Mouse (Mus musculus): Measurements from ENCODE around the gene Olfr263. TPM values are rescaled to one million over a fixed set of nuclear protein-coding genes. Genes with fewer than 3 reads are reported as not detected.

Gene Olfr263
- polyA plus RNA-seq, 1 experiment from 2014 or later = not detected

DNA sequence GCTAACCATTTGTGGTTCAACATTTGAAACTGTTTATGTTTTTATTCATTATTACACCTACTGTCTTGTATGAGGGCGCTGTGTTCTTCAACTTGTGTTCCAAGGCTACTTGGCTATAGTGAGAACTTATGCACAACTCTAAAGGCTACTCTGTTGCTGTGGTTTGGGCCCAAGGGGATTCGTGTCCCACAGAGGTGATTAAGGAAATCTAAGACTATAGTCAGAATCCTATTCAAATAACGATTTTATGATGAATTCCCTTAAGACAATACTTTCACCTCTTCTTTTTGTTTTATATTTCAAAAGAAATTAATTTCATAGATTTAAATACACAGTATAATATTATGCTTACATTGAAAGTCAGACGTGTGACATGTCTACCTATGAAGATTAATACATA is 16.3 kb downstream of the Olfr263 start, which contains the start of gene Olfr1368:
Gene Olfr1368, minus strand, starts transcription at position 101 of the 400 bp plus-strand sequence.
- no peak within 1 kb of the TSS for H3K4me2 ChIP-seq (ENCODE audit: low read depth, low read length)
- no peak within 1 kb of the TSS for H3K9ac ChIP-seq (replicated peaks)
- H3K9me3 ChIP-seq (ENCODE audit: low read length) = no peaks in the 10 kb centered on the region
- ATAC-seq (no peak), DNase-seq (no peak)
- 62% methylated on average over 4 of the region's 4 CpGs for WGBS (ENCODE audit: insufficient replicate concordance)
- no peak within 1 kb of the TSS for H3K27ac ChIP-seq (ENCODE audit: low read depth)
- H3K4me3 ChIP-seq (ENCODE audit: low read depth, low read length) = no peak within 1 kb of the TSS
- H3K36me3 ChIP-seq (replicated peaks; ENCODE audit: insufficient read depth, low read length) = no peaks in the 10 kb centered on the region
- no peaks in the 10 kb centered on the region for H3K4me1 ChIP-seq (ENCODE audit: insufficient read depth)
- TF ChIP-seq EP300 (IDR thresholded peaks at IDR 0.05; ENCODE audit: low read depth) (no peak), CTCF (IDR thresholded peaks at IDR 0.05; ENCODE audit: low read depth) (no peak)
- no peaks in the 10 kb centered on the region for H3K27me3 ChIP-seq (ENCODE audit: insufficient read depth, low read length)

DNA sequence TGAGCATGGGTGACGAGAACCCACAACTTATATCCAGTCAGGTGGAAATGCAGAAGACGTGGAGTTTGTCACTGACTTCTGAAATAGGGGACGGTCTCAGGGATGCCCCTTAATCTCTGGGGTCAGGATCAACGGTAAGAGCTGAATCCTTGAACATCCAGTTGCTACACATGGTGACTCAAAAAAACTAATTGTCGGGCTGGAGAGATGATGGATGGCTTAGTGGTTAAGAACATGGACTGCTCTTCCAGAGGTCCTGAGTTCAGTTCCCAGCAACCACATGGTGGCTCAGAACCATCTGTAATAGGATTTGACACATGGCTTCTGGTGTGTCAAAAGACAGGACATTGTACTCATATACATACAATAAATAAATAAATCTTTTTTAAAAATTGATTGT is 26.4 kb downstream of the Olfr263 start:
- 69% methylated on average over 5 of the region's 5 CpGs for WGBS (ENCODE audit: insufficient replicate concordance)
- TF ChIP-seq CTCF (IDR thresholded peaks at IDR 0.05; ENCODE audit: low read depth) (no peak), EP300 (IDR thresholded peaks at IDR 0.05; ENCODE audit: low read depth) (no peak)

DNA sequence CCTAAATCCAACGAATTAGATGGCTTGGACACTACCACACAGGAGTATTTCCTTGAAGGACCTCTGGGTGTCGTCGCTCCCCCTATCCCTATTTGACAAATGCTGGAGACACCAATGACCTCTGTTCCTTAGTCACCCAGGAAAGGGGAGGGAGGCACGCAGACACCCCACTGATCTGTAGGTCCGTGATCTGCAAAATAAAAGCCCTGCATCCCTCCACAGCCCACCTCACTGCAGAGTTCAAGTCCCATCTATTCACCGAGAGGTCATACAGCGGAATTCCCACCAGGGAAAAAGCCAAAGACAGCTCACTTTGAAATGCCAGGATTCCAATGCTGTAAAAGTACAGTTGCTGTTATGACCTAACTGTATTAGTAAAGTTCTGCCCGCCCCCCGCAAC is 28.6 kb downstream of the Olfr263 start:
- TF ChIP-seq EP300 (IDR thresholded peaks at IDR 0.05; ENCODE audit: low read depth) (no peak), CTCF (IDR thresholded peaks at IDR 0.05; ENCODE audit: low read depth) (no peak)
- peaks cover 9% of the 10 kb centered on the region for H3K27me3 ChIP-seq (ENCODE audit: insufficient read depth, low read length)
- no peaks in the 10 kb centered on the region for H3K9me3 ChIP-seq (ENCODE audit: low read length)
- H3K4me2 ChIP-seq (ENCODE audit: low read depth, low read length) = no peak overlapping the region
- DNase-seq = no peak
- H3K4me3 ChIP-seq (ENCODE audit: low read depth, low read length) = no peak overlapping the region
- H3K9ac ChIP-seq (replicated peaks) = no peak overlapping the region
- ATAC-seq = no peak
- H3K36me3 ChIP-seq (replicated peaks; ENCODE audit: insufficient read depth, low read length) = no peaks in the 10 kb centered on the region
- H3K4me1 ChIP-seq (ENCODE audit: insufficient read depth) = peaks cover 10% of the 10 kb centered on the region
- no peak overlapping the region for H3K27ac ChIP-seq (ENCODE audit: low read depth)
- 11% methylated on average over 9 of the region's 9 CpGs for WGBS (ENCODE audit: insufficient replicate concordance)

More for the DNA sequence above, 26.4 kb downstream of the Olfr263 start:
- Histone ChIP-seq H3K9ac (replicated peaks) (no peak overlapping the region), H3K9me3 (ENCODE audit: low read length) (no peaks in the 10 kb centered on the region), H3K36me3 (replicated peaks; ENCODE audit: insufficient read depth, low read length) (no peaks in the 10 kb centered on the region), H3K4me3 (ENCODE audit: low read depth, low read length) (no peak overlapping the region), H3K27me3 (ENCODE audit: insufficient read depth, low read length) (peaks cover 9% of the 10 kb centered on the region), H3K27ac (ENCODE audit: low read depth) (no peak overlapping the region), H3K4me1 (ENCODE audit: insufficient read depth) (peaks cover 10% of the 10 kb centered on the region), H3K4me2 (ENCODE audit: low read depth, low read length) (no peak overlapping the region)
- no peak for ATAC-seq
- no peak for DNase-seq

DNA sequence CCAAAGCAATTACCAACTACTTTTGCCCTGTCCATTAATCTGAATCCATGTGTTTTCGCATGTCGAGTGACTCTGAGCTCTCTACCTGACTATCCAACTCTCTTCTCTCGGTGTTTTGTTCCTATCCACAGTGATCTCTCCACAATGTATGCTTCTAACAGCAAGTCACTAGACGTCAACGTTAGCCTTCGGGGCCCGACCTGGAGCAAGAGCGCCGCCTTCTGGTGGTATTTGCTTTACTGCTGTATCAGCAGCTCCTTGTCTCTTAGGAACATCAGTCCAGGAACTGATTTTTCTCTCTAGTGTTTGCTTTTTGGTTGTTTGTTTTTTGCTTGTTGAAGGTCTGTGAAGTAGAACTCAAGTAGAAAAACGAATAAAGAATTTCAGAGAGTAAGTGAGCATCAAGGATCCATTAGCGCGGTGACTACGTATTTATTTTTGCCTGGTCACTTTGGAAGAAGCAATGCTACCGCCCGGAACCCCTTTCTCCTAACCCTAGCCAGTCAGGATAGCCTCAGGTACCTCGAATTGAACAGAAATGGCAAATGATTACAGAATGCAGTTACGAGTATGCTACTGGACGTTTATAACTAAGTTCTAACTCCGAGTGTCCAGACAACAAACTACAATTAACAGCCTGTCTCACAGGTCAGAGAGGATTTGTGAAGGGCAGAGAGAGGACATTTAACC is 29.5 kb downstream of the Olfr263 start:
- no peaks in the 10 kb centered on the region for H3K36me3 ChIP-seq (replicated peaks; ENCODE audit: insufficient read depth, low read length)
- ATAC-seq = peak; percentile 45
- DNase-seq = peak; percentile 89
- peak overlapping the region; percentile 61 for H3K4me3 ChIP-seq (ENCODE audit: low read depth, low read length)
- under 1% methylated on average over 19 of the region's 19 CpGs for WGBS (ENCODE audit: insufficient replicate concordance)
- peaks cover 9% of the 10 kb centered on the region for H3K27me3 ChIP-seq (ENCODE audit: insufficient read depth, low read length)
- peak; percentile 89 for TF ChIP-seq CTCF (IDR thresholded peaks at IDR 0.05; ENCODE audit: low read depth)
- no peak for TF ChIP-seq EP300 (IDR thresholded peaks at IDR 0.05; ENCODE audit: low read depth)
- peak overlapping the region; percentile 52 for H3K9ac ChIP-seq (replicated peaks)
- H3K4me1 ChIP-seq (ENCODE audit: insufficient read depth) = peaks cover 10% of the 10 kb centered on the region
- H3K27ac ChIP-seq (ENCODE audit: low read depth) = no peak overlapping the region
- peak overlapping the region; percentile 90 for H3K4me2 ChIP-seq (ENCODE audit: low read depth, low read length)
- H3K9me3 ChIP-seq (ENCODE audit: low read length) = no peaks in the 10 kb centered on the region

DNA sequence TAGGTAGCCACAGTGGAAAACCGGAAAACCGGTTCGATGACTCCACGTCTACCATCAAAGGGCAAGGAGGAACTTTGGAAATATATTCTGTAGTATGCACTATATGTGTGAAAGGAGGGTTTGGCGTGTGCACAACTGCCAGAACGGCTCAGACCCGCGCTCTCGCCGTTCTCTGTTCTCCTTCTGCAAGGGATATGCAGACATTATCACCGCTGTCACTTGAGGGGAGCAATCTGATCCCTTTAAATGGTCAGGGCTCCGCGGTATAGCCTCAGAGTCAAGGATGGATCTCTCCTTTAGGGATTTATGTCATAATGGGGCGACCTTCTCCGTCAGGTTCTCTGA is 30.0 kb downstream of the Olfr263 start:
- Histone ChIP-seq H3K9me3 (ENCODE audit: low read length) (no peaks in the 10 kb centered on the region), H3K36me3 (replicated peaks; ENCODE audit: insufficient read depth, low read length) (no peaks in the 10 kb centered on the region), H3K4me2 (ENCODE audit: low read depth, low read length) (peak overlapping the region; percentile 90), H3K4me1 (ENCODE audit: insufficient read depth) (peaks cover 10% of the 10 kb centered on the region), H3K27ac (ENCODE audit: low read depth) (no peak overlapping the region), H3K9ac (replicated peaks) (peak overlapping the region; percentile 52), H3K27me3 (ENCODE audit: insufficient read depth, low read length) (peaks cover 9% of the 10 kb centered on the region), H3K4me3 (ENCODE audit: low read depth, low read length) (peak overlapping the region; percentile 61)
- peak; percentile 29 for DNase-seq
- TF ChIP-seq EP300 (IDR thresholded peaks at IDR 0.05; ENCODE audit: low read depth) (no peak), CTCF (IDR thresholded peaks at IDR 0.05; ENCODE audit: low read depth) (no peak)
- under 1% methylated on average over 15 of the region's 15 CpGs for WGBS (ENCODE audit: insufficient replicate concordance)
- no peak for ATAC-seq

DNA sequence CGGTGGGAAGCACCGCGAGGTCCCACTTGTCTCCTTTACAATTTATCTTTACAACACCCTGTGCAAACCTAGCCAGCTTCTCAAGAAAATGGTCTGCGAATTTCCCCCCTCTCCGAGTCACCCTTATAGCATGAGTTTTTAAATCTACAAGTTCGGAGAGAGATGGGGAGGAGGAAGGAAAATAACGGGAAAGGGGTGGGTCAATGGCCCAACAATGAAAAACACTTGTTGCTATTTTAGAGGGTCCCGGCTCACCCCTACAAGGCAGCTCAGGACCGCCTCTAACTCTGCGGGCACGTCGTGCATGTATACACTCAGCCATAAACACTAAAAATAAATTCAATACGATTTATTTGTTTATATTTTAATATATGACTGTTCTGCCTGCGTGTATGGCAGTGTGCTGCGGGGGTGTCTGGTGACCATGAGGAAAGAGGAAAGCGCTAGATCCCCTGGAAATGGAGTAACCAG is 30.6 kb downstream of the Olfr263 start:
- H3K27me3 ChIP-seq (ENCODE audit: insufficient read depth, low read length) = peaks cover 9% of the 10 kb centered on the region
- H3K9me3 ChIP-seq (ENCODE audit: low read length) = no peaks in the 10 kb centered on the region
- no peaks in the 10 kb centered on the region for H3K36me3 ChIP-seq (replicated peaks; ENCODE audit: insufficient read depth, low read length)
- H3K4me3 ChIP-seq (ENCODE audit: low read depth, low read length) = peak overlapping the region; percentile 61
- peak overlapping the region; percentile 52 for H3K9ac ChIP-seq (replicated peaks)
- peak overlapping the region; percentile 90 for H3K4me2 ChIP-seq (ENCODE audit: low read depth, low read length)
- peaks cover 10% of the 10 kb centered on the region for H3K4me1 ChIP-seq (ENCODE audit: insufficient read depth)
- ATAC-seq = no peak
- no peak overlapping the region for H3K27ac ChIP-seq (ENCODE audit: low read depth)
- TF ChIP-seq CTCF (IDR thresholded peaks at IDR 0.05; ENCODE audit: low read depth) = no peak
- no peak for TF ChIP-seq EP300 (IDR thresholded peaks at IDR 0.05; ENCODE audit: low read depth)
- WGBS (ENCODE audit: insufficient replicate concordance) = under 1% methylated on average over 16 of the region's 16 CpGs
- DNase-seq = no peak
